Mouse (Mus musculus) c-Kit-negative CD71-positive TER-119-positive erythroid progenitor cells, embryonic 14.5 days (primary cell): ENCODE measurements around the gene Tnxb.
"Not testable (repeated sequence)": the region's sequence is repeated elsewhere in the genome, so short reads cannot be mapped to it uniquely, and the experiment has no call there.

Experiments
- DNase-seq: peaks from one replicate; pipeline ENCODE4 v3.0.0-alpha.2; 2013; ENCODE audit warnings: low read depth, low spot score

Tnxb gene

DNA sequence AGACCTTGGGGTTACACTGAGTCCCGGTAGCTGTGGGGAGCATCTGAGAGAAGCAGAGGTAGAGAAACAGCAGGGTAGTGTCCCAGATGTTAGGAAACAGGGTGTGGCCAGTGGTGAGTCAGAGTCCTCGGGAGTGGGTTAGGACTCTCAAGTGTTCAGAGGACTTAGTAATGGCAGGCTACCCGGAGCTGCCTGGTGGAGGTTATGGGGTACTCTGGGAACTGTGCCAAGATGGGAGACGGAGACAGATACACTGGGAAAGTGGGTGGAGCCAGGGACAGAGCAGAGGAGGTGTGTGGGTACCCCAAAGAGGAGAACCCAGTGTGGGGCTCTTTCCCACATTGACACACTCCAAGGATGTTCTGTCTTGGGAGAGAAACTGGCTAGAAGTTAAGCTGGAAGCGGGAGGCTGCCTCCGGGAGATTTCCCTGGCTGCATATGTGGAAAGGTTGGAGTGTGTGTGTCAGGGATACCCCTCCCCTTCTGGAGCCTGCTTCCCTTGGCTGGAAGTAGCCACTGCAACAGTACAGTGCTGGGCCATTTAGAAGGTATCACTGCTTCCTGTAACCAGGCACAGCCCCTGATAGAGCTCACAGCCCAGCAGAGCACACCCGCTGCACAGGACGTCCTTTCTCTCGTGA is 14.0 kb downstream of the Tnxb start:
- DNase-seq, result no peak

GRCm38 (mm10) chr17:34685120-34686110 is 15.1 kb downstream of the Tnxb start:
- DNase-seq, result no peak

DNA sequence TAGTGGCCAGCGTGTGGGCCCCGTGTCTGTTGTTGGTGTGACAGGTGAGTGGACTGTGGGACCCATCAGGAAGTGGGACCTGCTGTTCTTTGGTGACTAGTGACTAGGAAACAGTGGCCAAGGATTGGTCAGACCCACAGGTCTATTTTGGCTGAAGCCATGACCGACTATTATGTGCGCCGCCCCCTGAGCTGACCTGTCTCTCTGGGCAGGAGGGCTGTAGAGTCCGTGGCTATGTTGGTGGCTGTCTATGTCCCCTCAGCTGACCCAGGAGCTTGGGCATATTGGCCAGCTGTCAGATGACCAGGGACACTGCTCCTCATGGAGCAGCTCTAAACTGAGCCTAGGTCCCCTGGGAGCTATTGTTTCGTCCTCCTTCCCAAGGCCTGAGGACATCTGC is 18.6 kb downstream of the Tnxb start:
- no peak for DNase-seq

GRCm38 (mm10) chr17:34690458-34690857 is 20.1 kb downstream of the Tnxb start:
- DNase-seq, result no peak

DNA sequence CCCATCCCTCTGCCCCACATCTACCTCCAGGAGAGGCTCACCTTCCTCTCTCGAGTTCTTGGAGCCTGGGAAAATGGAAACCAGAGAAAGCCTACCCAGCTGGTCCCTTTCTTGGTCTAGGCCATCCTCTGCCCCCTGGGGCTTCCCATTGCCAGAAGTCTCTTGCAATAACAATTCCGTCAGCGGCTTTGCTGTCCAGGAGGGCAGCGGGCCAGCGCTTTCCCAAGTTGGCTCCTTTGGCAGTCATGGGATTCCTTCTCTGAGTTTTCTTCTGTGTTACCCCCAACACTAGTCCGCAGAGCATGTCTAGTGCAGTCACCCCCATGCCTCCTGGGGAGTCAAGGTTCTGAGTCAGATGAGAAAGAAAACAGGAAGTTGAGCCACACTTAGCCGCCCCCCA is 22.6 kb downstream of the Tnxb start:
- DNase-seq, result no peak

GRCm38 (mm10) chr17:34699575-34700408 is 29.5 kb downstream of the Tnxb start:
- DNase-seq, result no peak

DNA sequence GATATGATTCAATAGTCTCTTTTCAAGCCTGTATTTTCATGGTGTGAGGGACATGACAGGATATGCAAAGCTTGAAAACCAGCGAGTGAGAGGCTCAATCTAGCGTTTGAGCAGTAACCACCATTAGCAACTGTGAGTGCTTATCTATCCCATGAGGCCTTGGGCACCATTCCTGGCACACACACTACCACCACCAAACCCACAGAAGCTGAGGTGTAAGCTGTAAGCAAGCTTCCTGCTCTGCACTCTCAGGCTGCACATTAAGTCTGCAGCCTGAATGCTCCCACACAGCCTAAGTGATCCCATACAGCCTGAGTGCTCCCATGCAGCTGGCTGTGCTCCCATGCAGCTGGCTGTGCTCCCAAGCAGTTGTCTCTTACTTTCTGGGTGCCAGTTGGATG is 30.3 kb downstream of the Tnxb start:
- DNase-seq, result no peak

GRCm38 (mm10) chr17:34706476-34706875 is 36.1 kb downstream of the Tnxb start:
- DNase-seq, result not testable (repeated sequence)

- no peak for DNase-seq
Observed at GRCm38 (mm10) chr17:34712951-34713350, 42.6 kb downstream of the Tnxb start.

GRCm38 (mm10) chr17:34714181-34714907 is 44.0 kb downstream of the Tnxb start:
- not testable (repeated sequence) for DNase-seq

- not testable (repeated sequence) for DNase-seq
Observed at GRCm38 (mm10) chr17:34714908-34715445, 44.6 kb downstream of the Tnxb start.

DNA sequence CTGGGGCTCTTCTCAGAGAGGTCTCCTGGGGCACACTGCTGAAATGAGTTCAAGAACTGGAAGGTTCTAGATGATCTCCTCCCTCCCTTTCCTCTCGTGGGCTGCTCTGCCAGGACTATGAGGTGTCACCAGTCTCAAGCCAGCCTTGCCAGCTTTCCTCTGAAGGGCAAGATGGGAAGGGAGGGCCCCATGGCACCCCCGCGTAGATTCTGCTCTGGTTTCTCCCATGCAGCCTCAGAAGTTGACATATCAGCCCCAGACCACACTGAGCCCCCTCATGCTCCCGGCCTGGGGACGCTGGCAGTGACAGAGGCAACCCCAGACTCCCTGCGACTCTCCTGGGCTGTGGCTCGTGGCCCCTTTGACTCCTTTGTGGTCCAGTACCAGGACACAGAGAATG is 45.1 kb downstream of the Tnxb start:
- not testable (repeated sequence) for DNase-seq

- DNase-seq, result no peak
Observed at GRCm38 (mm10) chr17:34716247-34716646, 45.9 kb downstream of the Tnxb start.

DNA sequence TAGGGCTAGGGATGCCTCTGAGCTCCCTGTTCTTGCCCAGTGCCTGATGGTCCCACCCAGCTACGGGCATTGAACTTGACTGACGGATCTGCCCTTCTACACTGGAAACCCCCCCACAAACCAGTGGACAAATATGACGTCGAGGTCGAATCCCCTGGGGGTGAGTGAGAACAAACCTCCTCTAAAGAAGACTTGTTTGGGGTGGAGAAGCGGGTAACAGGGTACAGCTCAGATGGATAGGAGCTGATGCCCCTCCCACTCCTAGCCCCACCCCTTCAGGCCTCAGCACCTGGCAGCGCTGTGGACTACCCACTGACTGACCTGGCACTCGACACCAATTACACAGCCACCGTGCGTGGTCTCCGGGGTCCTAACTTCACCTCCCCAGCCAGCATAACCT is 47.1 kb downstream of the Tnxb start:
- no peak for DNase-seq

GRCm38 (mm10) chr17:34719886-34720285 is 49.6 kb downstream of the Tnxb start:
- DNase-seq, result not testable (repeated sequence)

GRCm38 (mm10) chr17:34722238-34722637 is 51.9 kb downstream of the Tnxb start:
- DNase-seq, result not testable (repeated sequence)

GRCm38 (mm10) chr17:34723066-34723465 is 52.7 kb downstream of the Tnxb start:
- no peak for DNase-seq

DNA sequence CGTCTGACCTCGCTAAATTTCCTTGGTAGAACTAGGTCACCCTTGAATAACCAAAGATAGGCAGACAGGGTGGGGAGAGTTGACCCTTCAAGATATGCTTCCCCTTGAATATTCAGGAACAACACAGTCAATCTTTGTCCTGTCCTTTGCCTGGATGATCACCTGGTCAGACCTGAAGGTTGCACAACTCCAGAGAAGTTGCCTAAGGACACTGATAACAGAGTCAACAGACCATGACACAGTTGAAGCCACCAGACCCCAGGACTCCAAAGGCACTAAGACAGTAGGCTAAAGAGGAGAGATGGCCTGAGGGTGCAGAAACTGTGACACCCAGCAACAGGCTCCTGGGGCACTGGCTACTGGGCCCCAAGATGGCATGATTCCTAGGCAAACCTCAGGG is 57.6 kb downstream of the Tnxb start:
- no peak for DNase-seq

- not testable (repeated sequence) for DNase-seq
Observed at GRCm38 (mm10) chr17:34729155-34729554, 58.8 kb downstream of the Tnxb start.

DNA sequence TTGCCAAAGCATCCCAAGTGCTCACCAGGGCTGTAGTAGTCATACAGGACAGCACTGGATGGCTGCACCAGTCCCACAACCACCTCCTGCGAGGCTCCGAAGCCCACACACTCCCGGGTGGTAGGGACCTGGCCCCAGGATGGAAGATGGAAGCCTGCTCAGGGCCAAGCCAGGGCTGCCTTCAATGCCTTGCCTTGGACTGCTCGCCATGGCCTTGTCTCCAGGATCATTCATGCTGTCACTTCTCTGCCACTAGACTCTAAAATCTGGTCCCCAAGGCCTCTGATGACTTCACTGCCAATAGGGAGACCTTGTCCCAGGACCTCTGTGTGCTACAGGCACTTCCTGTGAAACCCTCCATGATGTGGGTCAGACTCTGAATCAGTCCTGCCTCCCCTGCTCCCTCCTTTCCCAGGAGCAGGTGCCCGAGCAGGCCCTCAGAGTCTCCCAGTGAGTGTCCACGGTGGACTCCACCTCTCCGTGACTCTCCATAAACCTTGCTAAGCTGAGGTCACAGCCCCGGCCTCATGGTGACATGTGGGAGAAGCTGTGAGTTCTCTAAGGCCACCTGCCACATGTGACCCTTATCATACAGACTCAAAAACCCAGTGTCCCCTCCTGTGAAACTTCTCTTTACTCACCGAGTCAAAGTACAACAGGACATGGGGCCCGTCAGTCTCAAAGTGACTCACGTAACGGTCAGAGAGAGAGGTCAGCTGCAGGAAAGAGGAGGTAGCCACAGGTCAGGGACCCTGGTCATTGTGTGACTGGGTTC is 59.6 kb downstream of the Tnxb start:
- not testable (repeated sequence) for DNase-seq
